ENCODE assay signal across 15 mouse cellular contexts in genomic region chr17:32097676-32098075, GRCm38 (mm10).
DNase-seq lines count a peak whose midpoint lies in the region; ATAC-seq lines count a peak whose summit lies in the region.
"Had no signal": no experiment of that assay in that cellular context is flagged by ENCODE, and none has a peak within 500 bp of the region (broad histone marks: within the 10 kb centered on the region; RNA-seq: fewer than 3 reads in every experiment).

No protein-coding gene starts in this region.

- peaks cover 6% of the 10 kb centered on the region; the same call in 1 of the 2 replicates for H3K27me3 ChIP-seq in kidney, embryonic 14.5 days (ENCODE audit: control insufficient read depth, insufficient read depth, low read length)
- H3K27me3 ChIP-seq in intestine, embryonic 15.5 days (replicated peaks), result 0 out of 2 replicates have a peak, but pooled peaks cover 3% of the 10 kb centered on the region

- no peak overlapping the region for H3K4me3 ChIP-seq in kidney, embryonic 14.5 days (ENCODE audit: low read length)
- no peak overlapping the region for H3K4me3 ChIP-seq in intestine, embryonic 15.5 days (replicated peaks)
- H3K4me3 ChIP-seq: embryonic facial prominence, embryonic 12.5 days; heart, adult 2 months; lung, embryonic 15.5 days had no signal

- DNase-seq in kidney, adult 11 months, result peak; percentile 90
- DNase-seq in MN1 (ENCODE audit: low spot score), result peak; percentile 46
- peak; percentile 26 for DNase-seq in adrenal gland, postnatal 25 days
- peak; percentile 28 to 65 for DNase-seq in kidney, postnatal 4 days
- DNase-seq in urinary bladder, adult 18-20 months (ENCODE audit: low spot score in 2 of 2), result no peak
- no peak for DNase-seq in embryo, embryonic 9.5 days (ENCODE audit: extremely low spot score)
- DNase-seq: cerebellum, adult 11 months; gastrocnemius, postnatal 10 days; heart, adult 2 months; left cerebral cortex, postnatal 4 days had no signal

- WGBS in kidney, embryonic 14.5 days, result 83% methylated on average over 1 of the region's 1 CpGs
- 71% methylated on average over 1 of the region's 1 CpGs for WGBS in intestine, embryonic 15.5 days

- peaks cover 6% of the 10 kb centered on the region for H3K9me3 ChIP-seq in kidney, embryonic 14.5 days (ENCODE audit: control insufficient read depth, low read length)
- no peaks in the 10 kb centered on the region for H3K9me3 ChIP-seq in intestine, embryonic 15.5 days
- H3K9me3 ChIP-seq: embryonic facial prominence, embryonic 12.5 days; lung, embryonic 15.5 days had no signal

- H3K4me1 ChIP-seq in kidney, embryonic 14.5 days (ENCODE audit: control insufficient read depth, insufficient read depth, low read length), result peaks cover 12% of the 10 kb centered on the region; the same call in 1 of the 2 replicates
- H3K4me1 ChIP-seq in intestine, embryonic 15.5 days (replicated peaks), result peaks cover 14% of the 10 kb centered on the region; the same call in 1 of the 2 replicates

- no peak overlapping the region for H3K27ac ChIP-seq in kidney, embryonic 14.5 days (ENCODE audit: low read depth, low read length)
- H3K27ac ChIP-seq in intestine, embryonic 15.5 days, result no peak overlapping the region
- H3K27ac ChIP-seq: embryonic facial prominence, embryonic 12.5 days; heart, adult 2 months; hindbrain, postnatal 0 days; lung, embryonic 15.5 days had no signal

- no peak overlapping the region for H3K4me2 ChIP-seq in kidney, embryonic 14.5 days (replicated peaks; ENCODE audit: low read depth, low read length)
- H3K4me2 ChIP-seq in intestine, embryonic 15.5 days (replicated peaks), result no peak overlapping the region
- H3K4me2 ChIP-seq: embryonic facial prominence, embryonic 12.5 days; lung, embryonic 15.5 days had no signal

- no peak for ATAC-seq in kidney, embryonic 14.5 days (ENCODE audit: low FRiP score, low TSS enrichment)
- ATAC-seq in intestine, embryonic 15.5 days, result no peak
- ATAC-seq: hindbrain, postnatal 0 days had no signal

- H3K36me3 ChIP-seq in kidney, embryonic 14.5 days (ENCODE audit: control insufficient read depth, insufficient read depth, low read length), result no peaks in the 10 kb centered on the region
- H3K36me3 ChIP-seq in intestine, embryonic 15.5 days, result no peaks in the 10 kb centered on the region
- H3K36me3 ChIP-seq: embryonic facial prominence, embryonic 12.5 days; lung, embryonic 15.5 days had no signal

- no peak overlapping the region for H3K9ac ChIP-seq in kidney, embryonic 14.5 days (ENCODE audit: low read depth, low read length)
- H3K9ac ChIP-seq in intestine, embryonic 15.5 days, result no peak overlapping the region
- H3K9ac ChIP-seq: embryonic facial prominence, embryonic 12.5 days; lung, embryonic 15.5 days had no signal

Comparison
In these comparisons a context has a peak if more than half of its experiments do, and no peak if none do; other contexts are left out.
1. DNase-seq: peak in kidney, adult 11 months (single experiment), MN1 (single experiment), adrenal gland, postnatal 25 days (single experiment) and kidney, postnatal 4 days (2 of 2); none in urinary bladder, adult 18-20 months (0 of 2) and embryo, embryonic 9.5 days (single experiment).